Mouse (Mus musculus) forebrain, embryonic 16.5 days (tissue): ENCODE data around the gene Ptprcap. TPM values are rescaled to one million over a fixed set of nuclear protein-coding genes. Genes with fewer than 3 reads are reported as not detected.

ENCODE experiments used
- polyA plus RNA-seq: library from polyadenylated mRNA; unstranded; fragments of >200 nt; fragmentation: Nextera tagmentation; extraction: Ambion mirVana; gene quantifications from 2 replicates; pipeline ENCODE4 v1.2.1, GENCODE M21; 2015

Ptprcap gene
- polyA plus RNA-seq, 1 experiment from 2014 or later = not detected

Other genes with a start within 250 kb of the Ptprcap start
- gene Tcirg1, start 246.5 kb upstream of the Ptprcap start, polyA plus RNA-seq = 9.0 and 11.2 TPM in 2 replicates
- gene Ndufs8, start 240.8 kb upstream of the Ptprcap start, polyA plus RNA-seq = 186 and 207 TPM in 2 replicates
- gene Aldh3b1, start 223.8 kb upstream of the Ptprcap start, polyA plus RNA-seq = 1.2 and 1.4 TPM in 2 replicates
- gene Unc93b1, start 218.4 kb upstream of the Ptprcap start, polyA plus RNA-seq = 7.7 TPM in 2 replicates
- gene Aldh3b3, start 195.0 kb upstream of the Ptprcap start, polyA plus RNA-seq = not detected in 2 replicates
- 0.30 and 1.1 TPM in 2 replicates for gene Aldh3b2, start 181.3 kb upstream of the Ptprcap start, polyA plus RNA-seq
- gene Acy3, start 167.0 kb upstream of the Ptprcap start, polyA plus RNA-seq = 1.5 and 1.7 TPM in 2 replicates
- gene Tbx10, start 160.9 kb upstream of the Ptprcap start, polyA plus RNA-seq = not detected in 2 replicates
- gene Nudt8, start 153.0 kb upstream of the Ptprcap start, polyA plus RNA-seq = 34.0 and 42.1 TPM in 2 replicates
- 6.6 and 9.6 TPM in 2 replicates for gene Gm49405, start 153.0 kb upstream of the Ptprcap start, polyA plus RNA-seq
- 8.8 and 13.2 TPM in 2 replicates for gene Doc2g, start 150.3 kb upstream of the Ptprcap start, polyA plus RNA-seq
- 221 and 239 TPM in 2 replicates for gene Ndufv1, start 140.8 kb upstream of the Ptprcap start, polyA plus RNA-seq
- gene Gstp1, start 115.6 kb upstream of the Ptprcap start, polyA plus RNA-seq = 402 and 460 TPM in 2 replicates
- 1.1 and 4.1 TPM in 2 replicates for gene Gstp2, start 107.6 kb upstream of the Ptprcap start, polyA plus RNA-seq
- not detected in 2 replicates for gene Gstp3, start 94.0 kb upstream of the Ptprcap start, polyA plus RNA-seq
- gene Cabp2, start 72.0 kb upstream of the Ptprcap start, polyA plus RNA-seq = not detected in 2 replicates
- gene Cdk2ap2, start 56.4 kb upstream of the Ptprcap start, polyA plus RNA-seq = 76.6 and 80.3 TPM in 2 replicates
- 49.6 and 75.5 TPM in 2 replicates for gene Pitpnm1, start 53.6 kb upstream of the Ptprcap start, polyA plus RNA-seq
- gene Aip, start 27.7 kb upstream of the Ptprcap start, polyA plus RNA-seq = 91.4 and 91.6 TPM in 2 replicates
- gene Gpr152, start 13.8 kb upstream of the Ptprcap start, polyA plus RNA-seq = not detected in 2 replicates
- 0.22 TPM in 1 of 2 replicates, not detected in the other for gene Cabp4, start 9.6 kb upstream of the Ptprcap start, polyA plus RNA-seq
- 143 and 145 TPM in 2 replicates for gene Coro1b, start 5.0 kb upstream of the Ptprcap start, polyA plus RNA-seq
- 52.6 and 59.8 TPM in 2 replicates for gene Rps6kb2, start 9.8 kb downstream of the Ptprcap start, polyA plus RNA-seq
- gene Carns1, start 21.9 kb downstream of the Ptprcap start, polyA plus RNA-seq = 2.8 and 4.1 TPM in 2 replicates
- gene Tbc1d10c, start 37.7 kb downstream of the Ptprcap start, polyA plus RNA-seq = 0.29 and 0.42 TPM in 2 replicates
- gene Ppp1ca, start 38.5 kb downstream of the Ptprcap start, polyA plus RNA-seq = 551 and 574 TPM in 2 replicates
- 22.6 and 26.1 TPM in 2 replicates for gene Rad9a, start 48.1 kb downstream of the Ptprcap start, polyA plus RNA-seq
- 0.40 and 0.49 TPM in 2 replicates for gene Clcf1, start 60.6 kb downstream of the Ptprcap start, polyA plus RNA-seq
- not detected in 2 replicates for gene AC109138.7, start 60.8 kb downstream of the Ptprcap start, polyA plus RNA-seq
- gene Pold4, start 78.3 kb downstream of the Ptprcap start, polyA plus RNA-seq = 19.6 and 21.9 TPM in 2 replicates
- gene Ssh3, start 115.6 kb downstream of the Ptprcap start, polyA plus RNA-seq = 7.2 and 11.8 TPM in 2 replicates
- 24.0 and 38.6 TPM in 2 replicates for gene Ankrd13d, start 129.5 kb downstream of the Ptprcap start, polyA plus RNA-seq
- 20.6 and 28.1 TPM in 2 replicates for gene Grk2, start 152.6 kb downstream of the Ptprcap start, polyA plus RNA-seq
- 38.9 and 42.1 TPM in 2 replicates for gene Kdm2a, start 244.7 kb downstream of the Ptprcap start, polyA plus RNA-seq